Mouse (Mus musculus) cerebellum, adult 2 months (tissue): ENCODE data around the gene Psma1.

Source experiments
- CTCF ChIP-seq: fragments of 200-500 bp; IDR thresholded peaks from 2 replicates; pipeline ENCODE4 v1.5.1; 2011; ENCODE audit warnings: low read depth, mild to moderate bottlenecking, control low read depth, low read length, moderate library complexity, borderline replicate concordance; ENCODE audit not compliant: insufficient read depth
- POLR2A ChIP-seq: fragments of 200-500 bp; IDR thresholded peaks from 2 replicates; pipeline ENCODE4 v1.6.1; 2011; ENCODE audit warnings: low read length, control low read depth, borderline replicate concordance; ENCODE audit not compliant: insufficient read depth

GRCm38 (mm10) chr7:114226521-114226920 is 49.4 kb downstream of the Psma1 start:
- TF ChIP-seq CTCF (no peak), POLR2A (no peak)
